Mouse (Mus musculus) thymus, adult 2 months (tissue): ENCODE results near the gene Purb.

ENCODE experiments used
- CTCF ChIP-seq: fragments of 200-500 bp; IDR thresholded peaks from 2 replicates; pipeline ENCODE4 v1.5.1; 2012; ENCODE audit warnings: mild to moderate bottlenecking, control low read depth, low read length, moderate library complexity, borderline replicate concordance; ENCODE audit not compliant: control insufficient read depth, poor library complexity, insufficient read depth; ENCODE audit errors: extremely low read depth
- POLR2A ChIP-seq: fragments of 200-500 bp; IDR thresholded peaks from 2 replicates; pipeline ENCODE4 v1.6.1; 2012; ENCODE audit warnings: mild to moderate bottlenecking, low read length, control low read depth, moderate library complexity; ENCODE audit not compliant: control insufficient read depth, poor library complexity, insufficient read depth; ENCODE audit errors: extremely low read depth

DNA sequence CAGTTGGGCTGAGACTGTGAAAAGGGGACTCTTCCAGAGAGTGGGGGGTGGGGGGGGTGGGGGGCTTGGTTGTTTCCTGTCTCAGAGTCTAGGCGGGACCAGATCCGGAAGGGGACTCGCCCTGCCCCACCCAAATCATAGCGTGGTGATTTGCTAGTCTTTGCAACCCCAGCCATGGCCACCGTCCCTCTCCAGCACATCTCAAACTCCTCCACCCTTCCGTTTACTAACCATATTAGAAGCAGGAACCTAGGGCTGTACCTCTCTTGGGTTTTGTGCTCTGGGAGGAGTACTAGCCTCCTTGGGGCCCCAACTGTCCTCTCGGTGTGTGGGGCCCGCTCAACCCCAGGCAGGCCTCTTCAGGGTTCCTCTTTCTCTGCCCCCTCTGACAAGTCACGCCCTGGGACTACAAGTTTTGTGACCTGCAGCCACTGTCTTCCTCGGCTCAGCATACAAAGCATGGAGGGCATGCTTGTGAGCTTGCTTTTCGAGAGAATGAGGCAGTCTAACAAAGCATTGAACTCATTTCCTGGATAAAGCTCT, 43.8 kb upstream of the Purb start:
- TF ChIP-seq POLR2A (no peak), CTCF (no peak)
